Mouse (Mus musculus) heart, postnatal 0 days (tissue): ENCODE data around the gene Brcc3.

Source experiments
- CTCF ChIP-seq: IDR thresholded peaks from 2 replicates; pipeline ENCODE4 v1.5.1; 2016; ENCODE audit warnings: antibody characterized with exemption, control low read depth, low read depth
- EP300 ChIP-seq: IDR thresholded peaks from 2 replicates; pipeline ENCODE4 v1.6.1; 2016; ENCODE audit warnings: antibody characterized with exemption, low read depth

DNA sequence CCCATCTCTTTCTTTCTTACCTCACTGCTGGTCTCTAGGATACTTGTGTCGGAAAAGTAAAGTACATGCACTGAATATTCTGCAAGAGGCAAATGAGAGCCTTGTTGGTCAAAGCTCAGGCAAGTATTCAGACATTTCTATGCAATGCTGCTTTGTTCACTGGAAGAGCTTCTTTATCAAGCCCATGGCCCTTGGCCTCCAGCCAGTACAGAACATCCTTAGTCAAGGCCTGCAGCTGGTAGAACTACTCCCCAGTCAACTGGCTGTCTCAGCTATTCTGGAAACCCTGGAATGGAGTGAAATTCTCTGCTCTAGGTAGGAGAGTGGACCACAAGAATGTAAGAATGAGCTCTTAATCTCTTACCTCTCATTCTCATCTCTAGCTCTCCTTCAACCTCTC is 73.5 kb downstream of the Brcc3 start:
- TF ChIP-seq CTCF (no peak), EP300 (no peak)
